Mouse (Mus musculus) myocyte (in vitro differentiated cells): Measurements from ENCODE around the gene Zfp369.

Experiments used
- MAX ChIP-seq: IDR thresholded peaks from one replicate; pipeline ENCODE4 v1.6.1; 2011; ENCODE audit warnings: low read depth, mild to moderate bottlenecking, control low read depth
- MYOG ChIP-seq, 3 experiments: IDR thresholded peaks; one replicate each; pipeline ENCODE4 v1.6.1; 2011; ENCODE audit warnings: control low read depth in 2 of 3, low read depth in 2 of 3, mild to moderate bottlenecking in 2 of 3; ENCODE audit not compliant: insufficient read length in 2 of 3, control insufficient read depth in 1 of 3, insufficient read depth in 1 of 3
- TCF12 ChIP-seq: IDR thresholded peaks from one replicate; pipeline ENCODE4 v1.6.1; 2011; ENCODE audit warnings: mild to moderate bottlenecking, control low read depth; ENCODE audit not compliant: poor library complexity, insufficient read depth, severe bottlenecking
- USF1 ChIP-seq: IDR thresholded peaks from one replicate; pipeline ENCODE4 v1.6.1; 2011; ENCODE audit warnings: low read depth, mild to moderate bottlenecking, control low read depth, moderate library complexity

- no peak for TF ChIP-seq MYOG (IDR thresholded peaks at IDR 0.05; ENCODE audit: control insufficient read depth in 1 of 3, insufficient read depth in 1 of 3, insufficient read length in 2 of 3, low read depth in 2 of 3)
- TF ChIP-seq USF1 = no peak
- no peak for TF ChIP-seq TCF12
- TF ChIP-seq MAX = no peak
Measured at GRCm38 (mm10) chr13:65278383-65279341, at the start of gene Zfp369.
